Mouse (Mus musculus) CH12.LX (cell line): Measurements from ENCODE around the gene Ltb. TPM values are rescaled to one million over a fixed set of nuclear protein-coding genes. Genes with fewer than 3 reads are reported as not detected.
A peak's percentile ranks its signal among the peaks of the same experiment; 100 is the strongest.

Experiments used
- DNase-seq: peaks from one replicate; pipeline ENCODE4 v3.0.0-alpha.2; 2013; ENCODE audit errors: extremely low read depth
- H3K27ac ChIP-seq: 2 replicates; pipeline ENCODE4 v1.5.1; 2012; ENCODE audit warnings: low read depth, mild to moderate bottlenecking, control low read depth, moderate library complexity; ENCODE audit not compliant: insufficient read depth
- H3K27me3 ChIP-seq: replicated peaks from 2 replicates; pipeline ENCODE3; 2012; ENCODE audit warnings: inconsistent platforms
- H3K36me3 ChIP-seq, 2 experiments: replicated peaks in 1 of 2; 2 replicates each; pipeline versions ENCODE3 to v1.6.1; 2012; ENCODE audit warnings: inconsistent platforms in 1 of 2, low read length in 1 of 2, mild to moderate bottlenecking in 1 of 2, mixed read lengths in 1 of 2, moderate library complexity in 1 of 2; ENCODE audit not compliant: control insufficient read depth in 1 of 2, insufficient read depth in 1 of 2
- H3K4me1 ChIP-seq, 2 experiments: 2 replicates each; pipeline ENCODE4 v1.6.1; 2012; ENCODE audit warnings: inconsistent platforms in 1 of 2, moderate library complexity in 1 of 2; ENCODE audit not compliant: insufficient read depth in 2 of 2, control insufficient read depth in 1 of 2
- H3K4me2 ChIP-seq: 2 replicates; pipeline ENCODE4 v1.6.1; 2012; ENCODE audit warnings: low read depth, mild to moderate bottlenecking, control low read depth; ENCODE audit not compliant: poor library complexity, insufficient read depth, severe bottlenecking
- H3K4me3 ChIP-seq, 3 experiments: fragments of 150-350 bp in 1 of 3; sonication (generic) in 1 of 3; replicated peaks in 1 of 3; 2 replicates each; pipeline versions ENCODE3 to v1.5.1; 2011 to 2012; ENCODE audit warnings: low read depth in 2 of 3, low read length in 2 of 3, mild to moderate bottlenecking in 2 of 3, moderate library complexity in 2 of 3, control low read depth in 1 of 3, improper control_type of control experiment in 1 of 3, inconsistent platforms in 1 of 3, mixed read lengths in 1 of 3; ENCODE audit not compliant: poor library complexity in 1 of 3
- H3K79me2 ChIP-seq: replicated peaks from 2 replicates; pipeline ENCODE4 v1.6.1; 2012; ENCODE audit warnings: mild to moderate bottlenecking, moderate library complexity; ENCODE audit not compliant: control insufficient read depth, poor library complexity, insufficient read depth, severe bottlenecking; ENCODE audit errors: extremely low read depth
- H3K9ac ChIP-seq: 2 replicates; pipeline ENCODE4 v1.6.1; 2012; ENCODE audit warnings: low read depth, mild to moderate bottlenecking, control low read depth, moderate library complexity; ENCODE audit not compliant: insufficient read depth
- H3K9me3 ChIP-seq: replicated peaks from 2 replicates; pipeline ENCODE3; 2012; ENCODE audit warnings: low read length, inconsistent platforms, mixed read lengths
- BHLHE40 ChIP-seq: IDR thresholded peaks from 2 replicates; pipeline ENCODE4 v1.6.1; 2011; ENCODE audit warnings: mild to moderate bottlenecking, low read depth, low read length, improper control_type of control experiment
- CHD1 ChIP-seq: IDR thresholded peaks from 2 replicates; pipeline ENCODE4 v1.6.1; 2012; ENCODE audit warnings: low read depth, low read length, improper control_type of control experiment, inconsistent platforms
- ELF1 ChIP-seq: IDR thresholded peaks from 2 replicates; pipeline ENCODE4 v1.6.1; 2014; ENCODE audit warnings: low read depth, mild to moderate bottlenecking, inconsistent platforms, low read length, improper control_type of control experiment
- EP300 ChIP-seq: IDR thresholded peaks from 2 replicates; pipeline ENCODE4 v1.6.1; 2011; ENCODE audit warnings: low read length, improper control_type of control experiment
- ETS1 ChIP-seq: conservative IDR thresholded peaks from 2 replicates; pipeline ENCODE4 v1.6.1; 2012; ENCODE audit warnings: low read depth, mild to moderate bottlenecking, inconsistent platforms, low read length, improper control_type of control experiment, moderate library complexity
- GABPA ChIP-seq: IDR thresholded peaks from 2 replicates; pipeline ENCODE4 v1.6.1; 2012; ENCODE audit warnings: low read depth, low read length, improper control_type of control experiment, inconsistent platforms; ENCODE audit not compliant: insufficient replicate concordance
- HCFC1 ChIP-seq: IDR thresholded peaks from 2 replicates; pipeline ENCODE4 v1.6.1; 2012; ENCODE audit warnings: low read depth, mild to moderate bottlenecking, inconsistent platforms, low read length, improper control_type of control experiment
- IRF4 ChIP-seq: IDR thresholded peaks from 2 replicates; pipeline ENCODE4 v1.6.1; 2014; ENCODE audit warnings: low read depth, mild to moderate bottlenecking, inconsistent platforms, low read length, improper control_type of control experiment
- JUND ChIP-seq: conservative IDR thresholded peaks from 2 replicates; pipeline ENCODE4 v1.6.1; 2011; ENCODE audit warnings: low read depth, low read length, improper control_type of control experiment
- MAX ChIP-seq: IDR thresholded peaks from 2 replicates; pipeline ENCODE4 v1.6.1; 2011; ENCODE audit warnings: low read length, improper control_type of control experiment
- MAZ ChIP-seq: IDR thresholded peaks from 2 replicates; pipeline ENCODE4 v1.6.1; 2012; ENCODE audit warnings: low read depth, mild to moderate bottlenecking, inconsistent platforms, low read length, improper control_type of control experiment, moderate library complexity
- MEF2A ChIP-seq: IDR thresholded peaks from 2 replicates; pipeline ENCODE4 v1.6.1; 2014; ENCODE audit warnings: low read depth, mild to moderate bottlenecking, inconsistent platforms, low read length, improper control_type of control experiment, borderline replicate concordance
- MXI1 ChIP-seq: IDR thresholded peaks from 2 replicates; pipeline ENCODE4 v1.6.1; 2011; ENCODE audit warnings: mild to moderate bottlenecking, low read depth, low read length, improper control_type of control experiment
- MYC ChIP-seq: IDR thresholded peaks from 2 replicates; pipeline ENCODE4 v1.6.1; 2011; ENCODE audit warnings: low read depth, mild to moderate bottlenecking, improper control_type of control experiment, low read length
- NRF1 ChIP-seq: IDR thresholded peaks from 2 replicates; pipeline ENCODE4 v1.6.1; 2014; ENCODE audit warnings: low read depth, mild to moderate bottlenecking, inconsistent platforms, low read length, improper control_type of control experiment, moderate library complexity
- PAX5 ChIP-seq: IDR thresholded peaks from 2 replicates; pipeline ENCODE4 v1.6.1; 2012; ENCODE audit warnings: low read length, inconsistent platforms, mixed read lengths
- POLR2A ChIP-seq: IDR thresholded peaks from 2 replicates; pipeline ENCODE4 v1.6.1; 2011; ENCODE audit warnings: low read depth, mild to moderate bottlenecking, improper control_type of control experiment, low read length
- RAD21 ChIP-seq: IDR thresholded peaks from 2 replicates; pipeline ENCODE4 v1.6.1; 2011; ENCODE audit warnings: low read depth, mild to moderate bottlenecking, low read length, improper control_type of control experiment, moderate library complexity
- SIN3A ChIP-seq: IDR thresholded peaks from 2 replicates; pipeline ENCODE4 v1.6.1; 2012; ENCODE audit warnings: low read length, improper control_type of control experiment, inconsistent platforms
- TBP ChIP-seq: conservative IDR thresholded peaks from 2 replicates; pipeline ENCODE4 v1.6.1; 2011; ENCODE audit warnings: low read depth, low read length, improper control_type of control experiment
- TCF12 ChIP-seq: IDR thresholded peaks from 2 replicates; pipeline ENCODE4 v1.6.1; 2014; ENCODE audit warnings: low read depth, mild to moderate bottlenecking, inconsistent platforms, low read length, improper control_type of control experiment
- UBTF ChIP-seq: IDR thresholded peaks from 2 replicates; pipeline ENCODE4 v1.6.1; 2012; ENCODE audit warnings: low read depth, mild to moderate bottlenecking, inconsistent platforms, low read length, improper control_type of control experiment, moderate library complexity
- USF1 ChIP-seq: IDR thresholded peaks from 2 replicates; pipeline ENCODE4 v1.6.1; 2014; ENCODE audit warnings: low read depth, mild to moderate bottlenecking, inconsistent platforms, low read length, improper control_type of control experiment
- USF2 ChIP-seq: conservative IDR thresholded peaks from 2 replicates; pipeline ENCODE4 v1.6.1; 2011; ENCODE audit warnings: low read depth, low read length, improper control_type of control experiment
- ZC3H11A ChIP-seq: IDR thresholded peaks from 2 replicates; pipeline ENCODE4 v1.6.1; 2012; ENCODE audit warnings: low read depth, mild to moderate bottlenecking, inconsistent platforms, low read length, improper control_type of control experiment
- ZKSCAN1 ChIP-seq: IDR thresholded peaks from 2 replicates; pipeline ENCODE4 v1.6.1; 2012; ENCODE audit warnings: low read depth, inconsistent platforms, low read length, improper control_type of control experiment, borderline replicate concordance
- ZMIZ1 ChIP-seq: IDR thresholded peaks from 2 replicates; pipeline ENCODE4 v1.6.1; 2012; ENCODE audit warnings: low read depth, mild to moderate bottlenecking, inconsistent platforms, low read length, improper control_type of control experiment
- ZNF384 ChIP-seq: IDR thresholded peaks from 2 replicates; pipeline ENCODE4 v1.6.1; 2012; ENCODE audit warnings: low read depth, low read length, improper control_type of control experiment, inconsistent platforms
- dilution Hi-C: fragments of 300-500 bp; cut with MboI; formaldehyde crosslinking; loops from 2 replicates; pipeline ENCODE4 v1.14.3; 2020; ENCODE audit warnings: low sequenced_read_pairs; ENCODE audit not compliant: extremely low pct_unique_long_range_greater_than_20kb, extremely low pct_ligation_motif_present
- in situ Hi-C: fragments of 300-500 bp; cut with MboI; formaldehyde crosslinking; loops from 3 replicates; pipeline ENCODE4 v1.14.3; 2019; ENCODE audit warnings: low sequenced_read_pairs, low pct_ligation_motif_present, low pct_unique_long_range_greater_than_20kb, mixed read lengths
- polyA plus RNA-seq: library from polyadenylated mRNA; unstranded; fragments of >175 nt; gene quantifications from 2 replicates; pipeline ENCODE4 v1.2.1, GENCODE M21; 2012; ENCODE audit warnings: low read depth; ENCODE audit not compliant: insufficient read length
- total RNA-seq, 2 experiments: library from RNA; depleted of rRNA; stranded (reverse); fragments of 300-350 nt in 1 of 2; fragments of >200 nt in 1 of 2; gene quantifications; 2 replicates each; pipeline ENCODE4 v1.2.3; 2012 to 2014

The Ltb gene
- total and polyA plus RNA-seq, 3 experiments, result 150 to 263 (median 234) TPM

DNA sequence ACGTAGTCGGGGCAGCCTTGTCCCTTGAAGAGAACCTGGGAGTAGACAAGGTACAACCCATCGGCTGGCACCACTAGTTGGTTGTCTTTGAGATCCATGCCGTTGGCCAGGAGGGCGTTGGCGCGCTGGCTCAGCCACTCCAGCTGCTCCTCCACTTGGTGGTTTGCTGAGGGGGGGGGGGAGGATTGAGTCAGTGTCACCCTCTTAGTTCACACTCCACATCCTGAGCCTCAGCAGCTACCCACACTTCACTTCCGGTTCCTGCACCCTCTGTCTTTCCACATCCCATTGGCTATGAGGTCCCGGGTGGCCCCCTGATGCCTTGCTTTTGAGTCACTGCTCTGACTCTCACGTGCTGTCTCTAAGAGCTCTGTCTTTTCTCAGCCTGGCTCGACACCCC is 6.2 kb downstream of the Ltb start:
- Histone ChIP-seq H3K27ac (peak overlapping the region; percentile 78), H3K4me2 (peak overlapping the region; percentile 95)
- dilution Hi-C loops (no loop called here), in situ Hi-C loops (no loop called here)
- TF ChIP-seq MAZ (no peak; the same call in 1 of the 2 replicates), MYC (peak; percentile 46; the same call in 1 of the 2 replicates), GABPA (no peak), NRF1 (no peak), USF1 (no peak), MEF2A (peak; percentile 60), ZKSCAN1 (no peak), BHLHE40 (peak; percentile 98), PAX5 (no peak), SIN3A (0 out of 2 replicates have a peak, but pooled peaks have one; percentile 61), JUND (no peak), ELF1 (peak; percentile 80), TCF12 (peak; percentile 70; the same call in 1 of the 2 replicates), MXI1 (peak; percentile 53), ZNF384 (no peak), MAX (peak; percentile 80), POLR2A (peak; percentile 51; the same call in 1 of the 2 replicates), ZC3H11A (no peak), UBTF (no peak), ZMIZ1 (no peak), USF2 (no peak), EP300 (0 out of 2 replicates have a peak, but pooled peaks have one; percentile 21), RAD21 (no peak), CHD1 (no peak), HCFC1 (peak; percentile 55), IRF4 (peak; percentile 57), ETS1 (peak; percentile 84), TBP (no peak; the same call in 1 of the 2 replicates)
- TF ChIP-seq, all 38 proteins: peak for 13
- H3K27me3 ChIP-seq, result no peaks in the 10 kb centered on the region
- no peaks in the 10 kb centered on the region for H3K9me3 ChIP-seq
- H3K79me2 ChIP-seq, result peaks cover 28% of the 10 kb centered on the region
- peaks cover 3 to 15% of the 10 kb centered on the region in 2 experiments for H3K36me3 ChIP-seq
- peak overlapping the region; percentile 83; the same call in 1 of the 2 replicates for H3K9ac ChIP-seq
- peak overlapping the region; percentile 68 to 92 (median 73) for H3K4me3 ChIP-seq
- H3K4me1 ChIP-seq, result peaks cover 17 to 54% of the 10 kb centered on the region in 2 experiments; a peak in 3 of 4 replicates
- peak; percentile 93 for DNase-seq
